Mouse (Mus musculus) liver, embryonic 14.5 days (tissue): ENCODE measurements around the gene Mylk. TPM values are rescaled to one million over a fixed set of nuclear protein-coding genes. Genes with fewer than 3 reads are reported as not detected.

Experiments used
- ATAC-seq: fragments of 200-750 bp; cut with Nextera tagmentation; 2 replicates; pipeline ENCODE4 v1.8.0; 2017; ENCODE audit warnings: moderate number of reproducible peaks, mild to moderate bottlenecking, moderate library complexity; ENCODE audit not compliant: insufficient read depth
- DNase-seq, 3 experiments: peaks; one replicate each; pipeline ENCODE4 v3.0.0-alpha.2; 2012 to 2013; ENCODE audit warnings: low read depth in 3 of 3, low spot score in 3 of 3
- H3K27ac ChIP-seq: fragments of 300-500 bp; sonication (generic); 2 replicates; pipeline ENCODE4 v1.5.1; 2014; ENCODE audit warnings: moderate library complexity, mild to moderate bottlenecking, control low read depth, inconsistent platforms
- H3K27me3 ChIP-seq: fragments of 300-500 bp; sonication (generic); 2 replicates; pipeline ENCODE4 v1.6.1; 2014; ENCODE audit warnings: mild to moderate bottlenecking, low read length, moderate library complexity; ENCODE audit not compliant: control insufficient read depth, insufficient read depth
- H3K36me3 ChIP-seq: fragments of 300-500 bp; sonication (generic); replicated peaks from 2 replicates; pipeline ENCODE4 v1.6.1; 2014; ENCODE audit warnings: low read depth; ENCODE audit not compliant: control insufficient read depth, insufficient read depth
- H3K4me1 ChIP-seq, 2 experiments: fragments of 200-500 bp in 1 of 2; fragments of 300-500 bp in 1 of 2; sonication (generic) in 1 of 2; replicated peaks; 2 replicates each; pipeline ENCODE4 v1.6.1; 2012 to 2014; ENCODE audit warnings: antibody characterized with exemption in 1 of 2, inconsistent platforms in 1 of 2, low read length in 1 of 2; ENCODE audit not compliant: control insufficient read depth in 2 of 2, insufficient read depth in 2 of 2
- H3K4me2 ChIP-seq: fragments of 300-500 bp; sonication (generic); 2 replicates; pipeline ENCODE4 v1.6.1; 2014; ENCODE audit warnings: low read depth, mild to moderate bottlenecking, control low read depth, moderate library complexity
- H3K4me3 ChIP-seq, 2 experiments: fragments of 200-500 bp in 1 of 2; fragments of 300-500 bp in 1 of 2; sonication (generic) in 1 of 2; 2 replicates each; pipeline ENCODE4 v1.5.1; 2012 to 2014; ENCODE audit warnings: low read depth in 2 of 2, low read length in 2 of 2, mild to moderate bottlenecking in 2 of 2, control low read depth in 1 of 2, inconsistent platforms in 1 of 2, moderate library complexity in 1 of 2; ENCODE audit not compliant: insufficient read depth in 1 of 2
- H3K9ac ChIP-seq: fragments of 300-500 bp; sonication (generic); replicated peaks from 2 replicates; pipeline ENCODE4 v1.6.1; 2014; ENCODE audit warnings: mild to moderate bottlenecking, control low read depth, moderate library complexity
- H3K9me3 ChIP-seq: fragments of 300-500 bp; sonication (generic); 2 replicates; pipeline ENCODE4 v1.6.1; 2016; ENCODE audit warnings: low read length, mixed read lengths; ENCODE audit not compliant: control insufficient read depth
- CTCF ChIP-seq: IDR thresholded peaks from 2 replicates; pipeline ENCODE4 v1.5.1; 2016; ENCODE audit warnings: antibody characterized with exemption, low read depth, control low read depth
- EP300 ChIP-seq: IDR thresholded peaks from 2 replicates; pipeline ENCODE4 v1.6.1; 2016; ENCODE audit warnings: antibody characterized with exemption, low read depth
- WGBS: fragments of 180-500 bp; shearing (Covaris S2); extraction: QIAGEN DNeasy Blood & Tissue Kit; methylation state at CpG from one replicate; pipeline ENCODE4 v1.1.7; 2014; ENCODE audit not compliant: insufficient replicate concordance; 5-methylcytosine and 5-hydroxymethylcytosine counted together
- polyA plus RNA-seq, 2 experiments: library from polyadenylated mRNA; depleted of rRNA in 1 of 2; stranded (reverse) in 1 of 2; unstranded in 1 of 2; fragments of >200 nt; fragmentation: Nextera tagmentation in 1 of 2; extraction: Ambion mirVana in 1 of 2; gene quantifications; 2 replicates each; pipeline versions ENCODE4 v1.2.1 to v1.2.3; 2012 to 2014

Gene Mylk
- polyA plus RNA-seq, 2 experiments, result 4.4 to 5.4 TPM

GRCm38 (mm10) chr16:35008447-35008846 lies 263.4 kb downstream of the Mylk start:
- ATAC-seq (no peak), DNase-seq (no peak)
- Histone ChIP-seq H3K36me3 (no peaks in the 10 kb centered on the region), H3K4me1 (no peaks in the 10 kb centered on the region), H3K27ac (no peak overlapping the region), H3K4me2 (no peak overlapping the region), H3K9ac (no peak overlapping the region), H3K9me3 (no peaks in the 10 kb centered on the region), H3K4me3 (no peak overlapping the region), H3K27me3 (no peaks in the 10 kb centered on the region)
- TF ChIP-seq CTCF (no peak), EP300 (no peak)

- no peak for TF ChIP-seq CTCF
- TF ChIP-seq EP300, result no peak
- Histone ChIP-seq H3K4me1 (no peaks in the 10 kb centered on the region), H3K4me3 (no peak overlapping the region), H3K9ac (no peak overlapping the region), H3K36me3 (no peaks in the 10 kb centered on the region), H3K4me2 (no peak overlapping the region), H3K27me3 (no peaks in the 10 kb centered on the region), H3K27ac (no peak overlapping the region), H3K9me3 (no peaks in the 10 kb centered on the region)
- WGBS, result 61% methylated on average over 2 of the region's 2 CpGs
- no peak for DNase-seq
- ATAC-seq, result no peak
Observed at GRCm38 (mm10) chr16:35013501-35013900, 268.5 kb downstream of the Mylk start.

- no peaks in the 10 kb centered on the region for H3K4me1 ChIP-seq
- ATAC-seq, result no peak
- DNase-seq, result no peak
- H3K4me2 ChIP-seq, result no peak overlapping the region
- 39% methylated on average over 3 of the region's 3 CpGs for WGBS
- no peak overlapping the region for H3K4me3 ChIP-seq
- H3K9ac ChIP-seq, result no peak overlapping the region
- H3K27ac ChIP-seq, result no peak overlapping the region
- no peaks in the 10 kb centered on the region for H3K9me3 ChIP-seq
- H3K36me3 ChIP-seq, result no peaks in the 10 kb centered on the region
- no peak for TF ChIP-seq EP300
- H3K27me3 ChIP-seq, result peaks cover 3% of the 10 kb centered on the region
Observed at GRCm38 (mm10) chr16:35016491-35016890, 271.5 kb downstream of the Mylk start.

- peaks cover 3% of the 10 kb centered on the region for H3K27me3 ChIP-seq
- H3K9ac ChIP-seq, result no peak overlapping the region
- TF ChIP-seq CTCF (no peak), EP300 (no peak)
- no peak overlapping the region for H3K4me3 ChIP-seq
- no peaks in the 10 kb centered on the region; the same call in 1 of the 2 replicates for H3K9me3 ChIP-seq
- H3K36me3 ChIP-seq, result no peaks in the 10 kb centered on the region
- ATAC-seq (no peak), DNase-seq (no peak)
- H3K27ac ChIP-seq, result no peak overlapping the region
- 69% methylated on average over 1 of the region's 1 CpGs for WGBS
- H3K4me2 ChIP-seq, result no peak overlapping the region
- peaks cover 3% of the 10 kb centered on the region in 2 experiments for H3K4me1 ChIP-seq
Observed at GRCm38 (mm10) chr16:35018470-35018974, 273.5 kb downstream of the Mylk start.

GRCm38 (mm10) chr16:35021903-35022241 lies 276.9 kb downstream of the Mylk start:
- Histone ChIP-seq H3K4me2 (peak overlapping the region; percentile 79), H3K4me1 (peaks cover 3 to 5% of the 10 kb centered on the region in 2 experiments), H3K27me3 (peaks cover 3% of the 10 kb centered on the region), H3K9me3 (no peaks in the 10 kb centered on the region; the same call in 1 of the 2 replicates), H3K4me3 (peak overlapping the region; percentile 41 to 69), H3K27ac (no peak overlapping the region), H3K9ac (no peak overlapping the region; the same call in 1 of the 2 replicates), H3K36me3 (no peaks in the 10 kb centered on the region; the same call in none of the 2 replicates)
- DNase-seq, result no peak
- no peak for ATAC-seq
- WGBS, result 43% methylated on average over 5 of the region's 5 CpGs
- TF ChIP-seq EP300 (no peak), CTCF (no peak)
